Mouse (Mus musculus) CH12F3 (cell line): ENCODE measurements around the gene Spc25.

Experiments used
- in situ Hi-C: fragments of 300-500 bp; cut with MboI; formaldehyde crosslinking; loops from 2 replicates; pipeline ENCODE4 v1.14.3; 2020; ENCODE audit warnings: low sequenced_read_pairs

The Spc25 gene

GRCm38 (mm10) chr2:69188732-69189131 lies 17.3 kb downstream of the Spc25 start:
- in situ Hi-C loops = no loop called here

GRCm38 (mm10) chr2:69187990-69188389 lies 18.0 kb downstream of the Spc25 start:
- in situ Hi-C loops = no loop called here

- in situ Hi-C loops = no loop called here
Observed at GRCm38 (mm10) chr2:69179721-69180120, 26.3 kb downstream of the Spc25 start.

GRCm38 (mm10) chr2:69175296-69175695 lies 30.7 kb downstream of the Spc25 start:
- in situ Hi-C loops = no loop called here

GRCm38 (mm10) chr2:69170395-69171077 lies 35.5 kb downstream of the Spc25 start:
- in situ Hi-C loops = no loop called here

GRCm38 (mm10) chr2:69158907-69159306 lies 47.1 kb downstream of the Spc25 start:
- in situ Hi-C loops = no loop called here

- in situ Hi-C loops = no loop called here
Observed at GRCm38 (mm10) chr2:69156283-69156682, 49.7 kb downstream of the Spc25 start.

GRCm38 (mm10) chr2:69155861-69156260 lies 50.1 kb downstream of the Spc25 start:
- in situ Hi-C loops = no loop called here

GRCm38 (mm10) chr2:69150841-69151240 lies 55.2 kb downstream of the Spc25 start:
- in situ Hi-C loops = no loop called here

GRCm38 (mm10) chr2:69149154-69149553 lies 56.8 kb downstream of the Spc25 start:
- in situ Hi-C loops = no loop called here

- in situ Hi-C loops = no loop called here
Observed at GRCm38 (mm10) chr2:69148691-69149090, 57.3 kb downstream of the Spc25 start.
